Mouse (Mus musculus): ENCODE data around the gene Aff4.

- TF ChIP-seq POLR2A (IDR thresholded peaks at IDR 0.05; ENCODE audit: borderline replicate concordance, low read depth, low read length) (no peak), CTCF (IDR thresholded peaks at IDR 0.05; ENCODE audit: low read depth, low read length) (no peak)
Measured at GRCm38 (mm10) chr11:53337684-53338083, 12.9 kb upstream of the Aff4 start.

All from bone marrow macrophage, adult 2 months (primary cell).